Mouse (Mus musculus): ENCODE measurements around the gene Dbndd2.

DNA sequence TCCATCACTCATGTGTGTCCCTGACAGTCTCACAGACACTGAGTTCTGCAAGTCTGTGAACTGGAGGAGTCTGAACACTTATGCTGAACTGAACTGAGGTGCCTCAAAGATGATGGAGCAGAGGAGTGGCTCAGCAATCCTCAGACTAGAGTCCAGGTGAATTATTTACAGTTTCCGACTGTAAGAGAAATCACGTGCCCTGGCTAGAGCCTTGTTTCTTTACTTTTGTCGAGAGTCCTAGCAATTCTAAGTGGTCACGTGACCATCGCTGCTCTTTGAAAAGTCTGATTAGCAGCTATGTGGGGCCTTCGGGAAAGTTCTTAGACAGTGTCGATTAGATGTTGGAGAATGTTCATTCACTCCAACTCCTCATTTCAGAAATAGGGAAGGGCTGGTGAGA is 28.0 kb upstream of the Dbndd2 start:
- TF ChIP-seq POLR2AphosphoS5 (IDR thresholded peaks at IDR 0.05; ENCODE audit: insufficient replicate concordance, low read depth, low read length) (no peak), TAL1 (conservative IDR thresholded peaks at IDR 0.05; ENCODE audit: low read depth, low read length) (no peak), CTCF (IDR thresholded peaks at IDR 0.05; ENCODE audit: low read depth, low read length) (no peak), GATA1 (IDR thresholded peaks at IDR 0.05; ENCODE audit: borderline replicate concordance, low read length) (no peak), GATA2 (IDR thresholded peaks at IDR 0.05; ENCODE audit: borderline replicate concordance, low read depth, low read length) (no peak)

Data from G1E (cell line).